Mouse (Mus musculus) embryonic facial prominence, embryonic 15.5 days (tissue): ENCODE data around the gene Tm4sf5. TPM values are rescaled to one million over a fixed set of nuclear protein-coding genes. Genes with fewer than 3 reads are reported as not detected.
"Not testable (repeated sequence)": the region's sequence is repeated elsewhere in the genome, so short reads cannot be mapped to it uniquely, and the experiment has no call there.

ENCODE experiments used
- ATAC-seq: fragments of 200-750 bp; cut with Nextera tagmentation; 2 replicates; pipeline ENCODE4 v1.8.0; 2017; ENCODE audit warnings: low read depth, moderate TSS enrichment; ENCODE audit not compliant: insufficient number of reproducible peaks, low FRiP score, low TSS enrichment
- H3K27ac ChIP-seq: fragments of 300-500 bp; sonication (generic); replicated peaks from 2 replicates; pipeline ENCODE4 v1.5.1; 2015; ENCODE audit warnings: mild to moderate bottlenecking, inconsistent platforms
- H3K27me3 ChIP-seq: fragments of 300-500 bp; sonication (generic); 2 replicates; pipeline ENCODE4 v1.6.1; 2015; ENCODE audit warnings: inconsistent platforms
- H3K36me3 ChIP-seq: fragments of 300-500 bp; sonication (generic); 2 replicates; pipeline ENCODE4 v1.6.1; 2015; ENCODE audit warnings: mild to moderate bottlenecking, inconsistent platforms
- H3K4me1 ChIP-seq: fragments of 300-500 bp; sonication (generic); 2 replicates; pipeline ENCODE4 v1.6.1; 2015; ENCODE audit warnings: inconsistent platforms
- H3K4me2 ChIP-seq: fragments of 300-500 bp; sonication (generic); replicated peaks from 2 replicates; pipeline ENCODE4 v1.6.1; 2015; ENCODE audit warnings: mild to moderate bottlenecking, inconsistent platforms
- H3K4me3 ChIP-seq: fragments of 300-500 bp; sonication (generic); replicated peaks from 2 replicates; pipeline ENCODE4 v1.5.1; 2015; ENCODE audit warnings: mild to moderate bottlenecking, inconsistent platforms
- H3K9ac ChIP-seq: fragments of 300-500 bp; sonication (generic); 2 replicates; pipeline ENCODE4 v1.6.1; 2015; ENCODE audit warnings: inconsistent platforms
- H3K9me3 ChIP-seq: fragments of 300-500 bp; sonication (generic); replicated peaks from 2 replicates; pipeline ENCODE4 v1.6.1; 2016; ENCODE audit warnings: inconsistent platforms
- WGBS: fragments of 180-500 bp; shearing (Covaris S2); methylation state at CpG from one replicate; pipeline ENCODE4 v1.1.7; 2015; 5-methylcytosine and 5-hydroxymethylcytosine counted together
- polyA plus RNA-seq: library from polyadenylated mRNA; unstranded; fragments of >200 nt; fragmentation: Nextera tagmentation; extraction: Ambion mirVana; gene quantifications from 2 replicates; pipeline ENCODE4 v1.2.1, GENCODE M21; 2015

Gene Tm4sf5
- 1.1 TPM in 1 of 2 replicates, not detected in the other for polyA plus RNA-seq

DNA sequence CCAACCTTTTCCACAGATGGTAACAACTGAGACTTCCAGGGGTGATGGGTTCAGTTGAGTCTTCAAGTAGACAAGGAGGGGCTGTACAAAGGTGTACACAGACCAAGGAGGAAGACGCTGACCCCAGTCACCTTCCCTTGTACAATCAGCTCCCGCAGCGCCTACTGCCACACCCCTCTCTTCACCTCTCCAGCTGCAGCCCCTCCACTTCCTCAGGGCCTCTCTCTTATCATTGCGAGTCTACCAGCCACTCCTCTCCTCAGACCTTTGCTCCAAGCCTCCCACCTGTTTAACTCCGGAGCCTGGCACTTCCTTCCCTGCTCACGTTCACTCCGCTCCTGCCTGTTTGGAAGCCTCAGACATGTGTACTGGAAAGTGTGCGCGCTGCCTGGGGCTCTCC lies at the start of gene Tm4sf5:
Gene Tm4sf5 (plus strand): TSS at position 275 of the 400 bp plus-strand sequence.
- H3K9ac ChIP-seq: no peak within 1 kb of the TSS
- no peak within 1 kb of the TSS for H3K27ac ChIP-seq
- no peak within 1 kb of the TSS for H3K4me2 ChIP-seq
- WGBS: 70% methylated on average over 9 of the region's 9 CpGs
- H3K4me3 ChIP-seq: no peak within 1 kb of the TSS
- no peak for ATAC-seq
- H3K27me3 ChIP-seq: no peaks in the 10 kb centered on the region
- H3K36me3 ChIP-seq: no peaks in the 10 kb centered on the region
- H3K4me1 ChIP-seq: peaks cover 3% of the 10 kb centered on the region; the same call in 1 of the 2 replicates
- H3K9me3 ChIP-seq: no peaks in the 10 kb centered on the region

DNA sequence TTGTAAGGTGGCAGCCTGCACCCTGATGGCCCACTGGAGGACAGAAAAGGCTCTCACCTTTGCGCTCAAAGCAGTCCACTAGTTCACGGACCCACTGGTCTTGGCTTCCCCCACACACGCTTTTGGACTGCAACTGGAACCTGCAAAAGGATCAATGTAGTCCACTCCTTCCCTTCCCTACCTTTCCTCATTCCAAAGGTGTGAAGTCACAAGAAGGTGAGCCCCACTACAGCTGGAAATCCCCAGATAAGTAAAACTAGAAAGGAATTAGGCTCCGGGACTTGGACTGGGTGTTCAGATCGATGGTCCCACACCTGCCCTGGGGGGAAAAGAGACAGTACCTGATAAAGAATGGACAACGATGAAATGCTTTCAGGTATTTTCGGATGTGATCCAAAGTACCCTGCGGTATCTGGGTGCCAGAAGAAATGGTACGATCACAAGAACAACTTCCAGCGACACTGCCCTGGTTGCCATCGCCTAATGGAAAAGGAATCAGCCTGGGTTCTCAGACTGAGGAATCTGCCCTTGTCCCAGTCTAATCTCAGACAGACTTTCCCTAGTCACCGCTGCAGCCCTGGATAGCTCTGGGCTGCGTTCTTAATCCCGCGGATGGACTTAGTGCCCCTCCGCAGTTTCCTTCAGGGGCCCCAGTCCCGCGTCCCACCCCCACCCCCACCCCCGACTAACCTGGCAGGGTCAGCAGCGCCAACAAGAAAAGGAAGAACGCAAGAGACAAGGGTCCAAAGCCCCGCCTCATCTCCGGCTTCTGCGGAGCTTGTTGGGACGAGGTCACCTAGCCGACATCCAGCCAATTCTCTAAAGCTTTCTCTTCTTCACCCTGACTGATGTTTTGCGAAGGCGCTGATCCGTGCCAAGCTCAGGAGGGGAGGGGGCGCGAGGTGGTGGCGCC lies 46.1 kb upstream of the Tm4sf5 start, which contains the start of gene Zmynd15:
Gene Zmynd15 (plus strand): TSS at position 746 of the 913 bp plus-strand sequence.
- peaks cover 22% of the 10 kb centered on the region for H3K27me3 ChIP-seq
- H3K4me2 ChIP-seq: peak within 1 kb of the TSS; percentile 89
- WGBS: 13% methylated on average over 32 of the region's 32 CpGs

DNA sequence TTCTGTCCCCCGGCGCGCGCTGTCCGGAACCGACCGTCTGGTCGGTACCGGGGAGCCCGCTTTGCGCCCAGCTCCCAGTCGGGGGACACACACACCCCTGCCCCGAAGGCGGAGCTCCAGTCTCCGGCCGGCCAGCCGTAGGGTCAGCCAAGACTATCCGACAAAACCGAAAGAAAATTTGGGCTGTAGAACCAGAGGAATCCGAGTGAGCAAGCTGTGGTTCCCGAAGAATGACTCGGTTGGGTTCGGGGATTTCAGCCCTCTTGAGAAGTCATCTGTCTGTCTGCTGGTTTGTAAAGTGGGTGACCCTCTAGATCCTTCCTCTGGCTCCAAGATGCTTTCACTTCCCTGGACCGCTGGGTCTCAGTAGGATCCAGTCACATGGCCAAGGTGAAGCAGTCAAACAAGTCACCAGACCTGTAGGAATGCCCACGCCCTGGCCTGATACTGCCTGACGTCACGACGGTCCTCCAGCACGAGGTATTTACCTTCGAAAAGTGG lies 45.4 kb upstream of the Tm4sf5 start, which contains the start of gene Cxcl16:
Gene Cxcl16 (minus strand): TSS at position 384 of the 501 bp plus-strand sequence.
- 4% methylated on average over 30 of the region's 30 CpGs for WGBS
- Histone ChIP-seq H3K9me3 (no peaks in the 10 kb centered on the region), H3K9ac (peak within 1 kb of the TSS; percentile 47), H3K36me3 (peaks cover 5% of the 10 kb centered on the region; the same call in 1 of the 2 replicates), H3K27ac (no peak within 1 kb of the TSS), H3K4me3 (peak within 1 kb of the TSS; percentile 56), H3K4me1 (peaks cover 17% of the 10 kb centered on the region), H3K27me3 (peaks cover 28% of the 10 kb centered on the region), H3K4me2 (peak within 1 kb of the TSS; percentile 89)
- ATAC-seq: no peak; the same call in 1 of the 2 replicates

More for the DNA sequence above, 46.1 kb upstream of the Tm4sf5 start, which contains the start of gene Zmynd15:
- H3K27ac ChIP-seq: no peak within 1 kb of the TSS
- peak within 1 kb of the TSS; percentile 47 for H3K9ac ChIP-seq
- no peak for ATAC-seq
- H3K4me3 ChIP-seq: peak within 1 kb of the TSS; percentile 56
- H3K4me1 ChIP-seq: peaks cover 16% of the 10 kb centered on the region; the same call in 1 of the 2 replicates
- peaks cover 5% of the 10 kb centered on the region; the same call in 1 of the 2 replicates for H3K36me3 ChIP-seq
- no peaks in the 10 kb centered on the region for H3K9me3 ChIP-seq

DNA sequence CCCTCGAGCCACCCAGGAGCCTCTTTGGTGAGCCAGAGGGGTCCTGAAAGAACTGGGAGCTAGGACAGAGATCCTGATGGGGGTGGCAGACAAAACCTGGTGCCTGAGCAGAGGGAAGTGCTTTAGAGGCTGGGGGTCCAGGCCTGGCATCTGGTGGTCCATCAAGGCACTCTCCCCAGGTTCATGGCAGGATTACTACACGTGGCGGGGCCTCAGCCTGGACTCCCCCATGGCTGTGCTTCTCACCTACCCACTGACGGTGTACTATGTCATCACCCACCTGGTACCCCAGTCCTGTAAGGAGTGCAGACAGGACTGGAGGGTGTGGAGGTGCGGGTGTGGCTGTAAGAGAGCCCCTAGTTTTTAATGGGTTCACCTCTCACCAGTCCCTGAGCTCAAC lies 41.1 kb upstream of the Tm4sf5 start:
- H3K4me2 ChIP-seq: no peak overlapping the region
- no peak overlapping the region for H3K9ac ChIP-seq
- H3K9me3 ChIP-seq: no peaks in the 10 kb centered on the region
- no peak overlapping the region for H3K27ac ChIP-seq
- no peaks in the 10 kb centered on the region for H3K36me3 ChIP-seq
- 73% methylated on average over 5 of the region's 5 CpGs for WGBS
- no peak for ATAC-seq
- H3K4me1 ChIP-seq: peaks cover 27% of the 10 kb centered on the region
- no peak overlapping the region for H3K4me3 ChIP-seq
- peaks cover 33% of the 10 kb centered on the region for H3K27me3 ChIP-seq

DNA sequence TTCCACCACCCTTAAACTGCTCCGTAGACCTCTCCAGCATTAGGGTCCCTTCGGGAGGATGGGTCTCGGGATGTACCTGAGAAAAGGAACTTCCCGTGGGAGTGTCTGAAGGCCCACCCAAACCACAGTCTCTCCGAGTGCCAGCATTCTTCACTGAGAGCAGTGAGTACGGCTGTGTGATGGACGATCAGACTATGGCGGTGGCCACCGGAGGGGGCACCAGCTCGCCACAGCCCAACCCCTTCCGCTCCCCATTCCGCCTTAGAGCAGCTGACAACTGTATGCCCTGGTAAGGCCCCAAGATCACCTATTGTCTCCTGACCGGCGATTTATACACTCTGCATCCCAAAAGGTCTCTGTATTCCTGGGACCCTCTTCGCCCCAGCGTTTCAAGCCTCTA lies 39.8 kb upstream of the Tm4sf5 start:
- WGBS: 26% methylated on average over 16 of the region's 16 CpGs
- ATAC-seq: no peak
- Histone ChIP-seq H3K9ac (no peak overlapping the region), H3K27me3 (peaks cover 25% of the 10 kb centered on the region), H3K27ac (no peak overlapping the region), H3K4me3 (peak overlapping the region; percentile 24), H3K4me1 (peaks cover 17% of the 10 kb centered on the region), H3K4me2 (peak overlapping the region; percentile 51), H3K9me3 (no peaks in the 10 kb centered on the region), H3K36me3 (no peaks in the 10 kb centered on the region)

DNA sequence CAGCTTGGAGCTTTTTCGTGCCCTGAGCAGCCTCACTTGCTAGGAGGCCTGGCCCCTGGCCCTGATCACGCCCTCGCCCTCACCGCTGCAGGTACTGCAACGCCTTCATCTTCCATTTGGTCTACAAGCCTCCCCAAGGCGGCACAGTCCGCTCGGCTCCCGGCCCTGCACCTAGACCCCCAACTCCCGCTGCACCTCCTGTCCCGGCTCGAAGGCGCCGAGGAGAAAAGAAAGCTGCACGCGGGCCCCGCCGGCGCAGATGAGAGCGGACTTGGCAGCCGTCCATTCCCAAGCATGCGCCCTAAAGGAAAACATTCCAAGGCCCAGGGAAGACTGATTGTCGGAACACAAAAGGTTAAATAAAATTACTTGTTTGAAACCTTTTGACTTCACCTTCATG lies 39.2 kb upstream of the Tm4sf5 start:
- H3K27ac ChIP-seq: no peak overlapping the region
- H3K4me2 ChIP-seq: peak overlapping the region; percentile 51
- no peaks in the 10 kb centered on the region for H3K36me3 ChIP-seq
- no peak for ATAC-seq
- H3K27me3 ChIP-seq: peaks cover 21% of the 10 kb centered on the region
- 0 out of 2 replicates have a peak overlapping the region, but pooled peaks have one; percentile 4 for H3K9ac ChIP-seq
- no peaks in the 10 kb centered on the region for H3K9me3 ChIP-seq
- peaks cover 17% of the 10 kb centered on the region for H3K4me1 ChIP-seq
- H3K4me3 ChIP-seq: peak overlapping the region; percentile 24
- WGBS: 8% methylated on average over 23 of the region's 23 CpGs

DNA sequence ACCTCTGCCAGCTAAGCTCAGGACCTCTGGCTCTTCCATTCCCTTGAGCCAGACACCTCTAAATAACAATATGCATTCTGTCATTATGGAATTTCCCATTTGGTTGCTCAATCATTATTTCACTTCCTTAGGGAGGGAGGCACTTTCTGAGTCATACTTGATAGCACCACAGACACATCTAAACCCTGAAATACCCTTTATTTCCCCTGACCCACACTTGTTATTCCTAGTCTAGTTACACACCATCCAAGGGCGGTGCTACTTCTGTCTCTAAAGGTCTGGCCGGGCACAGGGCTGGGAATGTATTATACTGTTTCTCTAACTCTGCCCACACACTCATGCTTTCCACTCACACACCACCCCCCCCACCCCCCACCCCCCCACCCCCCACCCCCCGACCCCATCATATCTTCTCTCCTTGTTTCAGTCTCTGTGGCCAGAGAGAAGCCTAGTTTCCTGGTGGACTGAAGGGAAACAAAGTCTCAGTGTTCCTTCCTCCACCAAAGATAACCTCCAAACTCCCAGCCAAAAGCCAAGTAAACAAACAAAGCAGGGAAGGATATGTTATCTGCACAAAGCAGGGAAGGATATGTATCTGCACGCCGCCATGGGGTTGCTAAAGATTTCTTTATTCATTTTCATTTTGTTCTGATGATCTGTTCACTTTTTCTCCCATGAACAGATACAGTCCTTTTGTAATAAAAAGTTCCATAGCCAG lies 37.0 kb upstream of the Tm4sf5 start:
- Histone ChIP-seq H3K4me2 (no peak overlapping the region), H3K9ac (no peak overlapping the region), H3K4me3 (no peak overlapping the region), H3K36me3 (no peaks in the 10 kb centered on the region), H3K4me1 (peaks cover 17% of the 10 kb centered on the region), H3K27me3 (peaks cover 19% of the 10 kb centered on the region), H3K27ac (no peak overlapping the region), H3K9me3 (no peaks in the 10 kb centered on the region)
- WGBS: 76% methylated on average over 5 of the region's 5 CpGs
- ATAC-seq: no peak

DNA sequence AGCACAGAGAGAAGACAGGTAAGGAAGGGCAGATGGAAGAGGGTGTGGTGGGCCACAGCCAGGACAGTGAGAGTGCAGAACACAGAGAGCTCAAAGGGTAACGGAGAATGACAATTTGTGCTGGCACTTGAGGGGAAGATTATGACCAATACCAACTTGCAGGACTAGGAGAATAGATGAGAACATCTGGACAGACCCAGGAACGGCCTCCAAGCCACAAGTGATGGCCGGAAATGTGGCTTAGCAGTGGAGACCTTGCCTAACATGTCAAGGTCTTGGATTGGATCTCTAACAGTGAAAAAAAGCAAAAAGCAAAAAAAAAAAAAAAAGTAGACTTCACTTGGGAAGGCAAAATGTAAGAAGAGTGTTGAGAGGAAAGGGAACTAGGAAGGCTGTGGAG lies 35.3 kb upstream of the Tm4sf5 start:
- H3K36me3 ChIP-seq: no peaks in the 10 kb centered on the region

DNA sequence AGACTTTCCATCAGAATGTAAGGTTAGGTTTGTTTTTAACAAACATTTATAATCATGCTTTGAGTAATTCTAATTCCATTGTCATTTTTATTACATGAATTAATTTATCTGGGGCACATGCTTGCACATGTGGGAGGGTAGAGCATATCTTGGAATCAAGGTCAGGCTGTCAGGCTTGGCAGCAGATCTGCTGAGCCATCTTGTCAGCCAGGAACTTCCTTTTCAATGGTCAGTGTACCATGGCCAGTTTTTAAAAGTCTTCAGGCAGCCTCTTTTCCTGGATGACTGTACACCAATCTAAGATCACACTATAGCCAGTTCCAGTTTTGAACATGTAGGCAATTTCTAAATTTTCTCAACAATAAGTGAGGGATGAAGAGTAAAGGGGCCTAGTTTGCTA lies 32.3 kb upstream of the Tm4sf5 start:
- H3K4me1 ChIP-seq: no peaks in the 10 kb centered on the region
- no peak overlapping the region for H3K9ac ChIP-seq
- H3K27ac ChIP-seq: no peak overlapping the region
- H3K4me3 ChIP-seq: no peak overlapping the region
- H3K36me3 ChIP-seq: no peaks in the 10 kb centered on the region
- H3K27me3 ChIP-seq: no peaks in the 10 kb centered on the region
- H3K9me3 ChIP-seq: no peaks in the 10 kb centered on the region
- no peak for ATAC-seq
- no peak overlapping the region for H3K4me2 ChIP-seq

More for the DNA sequence above, 35.3 kb upstream of the Tm4sf5 start:
- Histone ChIP-seq H3K4me2 (no peak overlapping the region), H3K9me3 (no peaks in the 10 kb centered on the region), H3K27ac (no peak overlapping the region), H3K4me1 (peaks cover 15% of the 10 kb centered on the region), H3K27me3 (peaks cover 9% of the 10 kb centered on the region), H3K4me3 (no peak overlapping the region), H3K9ac (no peak overlapping the region)
- ATAC-seq: no peak
- WGBS: 86% methylated on average over 3 of the region's 3 CpGs

DNA sequence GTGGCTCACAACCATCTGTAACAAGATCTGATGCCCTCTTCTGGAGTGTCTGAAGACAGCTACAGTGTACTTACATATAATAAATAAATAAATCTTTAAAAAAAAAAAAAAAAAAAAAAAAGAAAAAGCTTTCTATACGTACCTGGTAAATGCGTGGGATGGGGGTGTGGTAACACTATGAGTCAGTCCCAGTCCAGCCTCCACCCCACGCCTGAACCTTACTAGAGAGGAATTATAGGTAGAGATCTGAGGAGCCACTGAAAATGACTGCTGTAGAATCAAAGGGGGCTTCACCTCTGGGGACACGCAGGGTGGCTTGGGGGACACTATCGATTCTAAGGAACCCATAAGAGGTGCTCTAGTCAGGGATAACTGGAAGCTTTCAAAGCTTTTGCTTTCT lies 31.8 kb upstream of the Tm4sf5 start:
- H3K27ac ChIP-seq, H3K4me1 ChIP-seq, H3K9me3 ChIP-seq, H3K27me3 ChIP-seq, H3K4me3 ChIP-seq, H3K9ac ChIP-seq, H3K36me3 ChIP-seq, H3K4me2 ChIP-seq, ATAC-seq: not testable (repeated sequence)
- 83% methylated on average over 5 of the region's 5 CpGs for WGBS
